Mouse (Mus musculus) ES-Bruce4 (cell line): ENCODE data around the gene Sdc3. TPM values are rescaled to one million over a fixed set of nuclear protein-coding genes. Genes with fewer than 3 reads are reported as not detected.

Experiments
- H3K27ac ChIP-seq: 2 replicates; pipeline ENCODE4 v1.5.1; 2012; ENCODE audit warnings: low read length, inconsistent platforms; ENCODE audit not compliant: insufficient read depth
- H3K27me3 ChIP-seq: 2 replicates; pipeline ENCODE4 v1.6.1; 2012; ENCODE audit warnings: mild to moderate bottlenecking, low read length, inconsistent platforms; ENCODE audit not compliant: control insufficient read depth, poor library complexity, insufficient read depth, severe bottlenecking
- H3K36me3 ChIP-seq: 2 replicates; pipeline ENCODE4 v1.6.1; 2012; ENCODE audit warnings: inconsistent platforms, mild to moderate bottlenecking, low read length, moderate library complexity; ENCODE audit not compliant: control insufficient read depth, poor library complexity, insufficient read depth, severe bottlenecking
- H3K4me1 ChIP-seq: one replicate; pipeline ENCODE4 v1.8.1; 2011; ENCODE audit warnings: low read length; ENCODE audit not compliant: control insufficient read depth, insufficient read depth
- H3K4me3 ChIP-seq: 2 replicates; pipeline ENCODE4 v1.5.1; 2011; ENCODE audit warnings: low read depth, mild to moderate bottlenecking, low read length
- H3K9ac ChIP-seq: 2 replicates; pipeline ENCODE4 v1.6.1; 2012; ENCODE audit warnings: low read depth, mild to moderate bottlenecking, inconsistent platforms; ENCODE audit not compliant: poor library complexity, severe bottlenecking
- H3K9me3 ChIP-seq: replicated peaks from 2 replicates; pipeline ENCODE4 v1.6.1; 2012; ENCODE audit warnings: mild to moderate bottlenecking, low read length, inconsistent platforms; ENCODE audit not compliant: control insufficient read depth, poor library complexity, insufficient read depth, severe bottlenecking
- CTCF ChIP-seq: IDR thresholded peaks from one replicate; pipeline ENCODE4 v1.8.1; 2011; ENCODE audit warnings: low read depth, low read length
- EP300 ChIP-seq: IDR thresholded peaks from 2 replicates; pipeline ENCODE4 v1.6.1; 2011; ENCODE audit warnings: low read depth, low read length; ENCODE audit not compliant: insufficient read depth
- POLR2A ChIP-seq: IDR thresholded peaks from one replicate; pipeline ENCODE4 v1.8.1; 2011; ENCODE audit warnings: low read length; ENCODE audit not compliant: insufficient read depth
- polyA plus RNA-seq: library from polyadenylated mRNA; stranded (reverse); fragments of >200 nt; gene quantifications from 2 replicates; pipeline ENCODE4 v1.2.4, GENCODE M21; 2011; ENCODE audit warnings: low read depth; ENCODE audit not compliant: missing spikeins, insufficient read depth, insufficient read length

Gene Sdc3
- polyA plus RNA-seq, 1 experiment: 8.6 TPM

- H3K36me3 ChIP-seq: no peaks in the 10 kb centered on the region
- H3K4me1 ChIP-seq: no peaks in the 10 kb centered on the region
- TF ChIP-seq POLR2A: no peak
- TF ChIP-seq EP300: no peak
- TF ChIP-seq CTCF: no peak
- H3K9ac ChIP-seq: no peak overlapping the region
- no peak overlapping the region for H3K4me3 ChIP-seq
- H3K27ac ChIP-seq: no peak overlapping the region
- no peaks in the 10 kb centered on the region for H3K27me3 ChIP-seq
- no peaks in the 10 kb centered on the region for H3K9me3 ChIP-seq
Measured at GRCm38 (mm10) chr4:130809784-130810183, 17.4 kb downstream of the Sdc3 start.

GRCm38 (mm10) chr4:130810845-130811244 is 18.5 kb downstream of the Sdc3 start:
- H3K4me3 ChIP-seq: no peak overlapping the region
- no peak overlapping the region for H3K9ac ChIP-seq
- no peaks in the 10 kb centered on the region for H3K9me3 ChIP-seq
- no peak overlapping the region for H3K27ac ChIP-seq
- H3K36me3 ChIP-seq: no peaks in the 10 kb centered on the region
- H3K4me1 ChIP-seq: no peaks in the 10 kb centered on the region
- H3K27me3 ChIP-seq: no peaks in the 10 kb centered on the region
- TF ChIP-seq POLR2A (no peak), CTCF (no peak), EP300 (no peak)

GRCm38 (mm10) chr4:130811385-130811784 is 19.0 kb downstream of the Sdc3 start:
- no peaks in the 10 kb centered on the region for H3K27me3 ChIP-seq
- TF ChIP-seq POLR2A: no peak
- TF ChIP-seq CTCF: no peak
- no peak for TF ChIP-seq EP300
- H3K4me1 ChIP-seq: no peaks in the 10 kb centered on the region
- no peaks in the 10 kb centered on the region for H3K9me3 ChIP-seq
- H3K36me3 ChIP-seq: no peaks in the 10 kb centered on the region
- H3K27ac ChIP-seq: no peak overlapping the region
- no peak overlapping the region for H3K4me3 ChIP-seq
- H3K9ac ChIP-seq: no peak overlapping the region

DNA sequence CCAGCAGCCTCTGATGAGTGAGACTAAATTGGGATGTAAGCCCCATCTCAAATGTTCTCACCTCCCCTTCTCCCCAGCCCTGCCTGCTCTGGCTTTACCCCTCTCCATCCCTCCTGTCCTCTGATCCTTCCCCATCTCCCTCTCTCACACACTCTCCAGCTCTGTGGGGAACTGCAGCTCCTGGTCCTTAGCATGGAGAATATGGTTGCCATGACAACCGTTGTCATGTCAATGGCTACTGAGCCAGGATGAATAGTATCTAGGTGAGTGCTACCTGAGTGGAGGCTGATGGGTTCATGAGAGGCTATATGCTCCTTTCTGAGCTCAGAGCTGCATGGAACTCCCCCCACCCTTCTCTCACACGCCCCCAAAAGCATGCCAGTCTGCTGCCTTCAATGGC is 21.6 kb downstream of the Sdc3 start:
- Histone ChIP-seq H3K4me3 (no peak overlapping the region), H3K27ac (no peak overlapping the region), H3K27me3 (no peaks in the 10 kb centered on the region), H3K4me1 (no peaks in the 10 kb centered on the region), H3K9ac (no peak overlapping the region), H3K9me3 (no peaks in the 10 kb centered on the region), H3K36me3 (no peaks in the 10 kb centered on the region)
- TF ChIP-seq EP300 (no peak), CTCF (no peak), POLR2A (no peak)

DNA sequence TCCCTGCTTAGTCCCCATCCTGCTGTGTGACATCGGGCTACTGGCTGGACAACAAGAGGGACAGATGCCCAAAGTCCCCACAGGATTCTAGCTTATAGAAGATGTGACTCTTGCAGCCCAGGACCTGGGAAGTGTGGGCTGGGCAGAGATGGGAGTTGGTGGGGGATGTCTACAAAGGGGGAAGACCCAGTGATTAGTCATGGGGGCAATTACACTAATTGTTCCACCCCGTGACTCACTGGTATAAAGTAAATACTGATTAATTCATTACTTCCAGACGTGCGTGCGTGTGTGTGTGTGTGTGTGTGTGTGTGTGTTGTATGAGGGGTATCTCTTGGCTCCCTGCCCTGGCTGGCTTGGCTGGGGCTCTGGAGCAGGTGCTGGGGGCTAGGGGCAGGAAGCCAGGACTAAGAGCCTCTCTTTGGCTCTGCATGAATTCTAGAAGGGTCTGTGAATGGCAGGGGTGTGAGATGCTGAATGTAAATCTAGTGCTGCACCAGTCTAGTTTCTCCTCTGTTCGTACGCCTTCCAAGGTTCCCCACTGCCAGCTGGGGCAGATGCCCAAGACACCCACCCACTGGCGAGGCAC is 22.5 kb downstream of the Sdc3 start:
- Histone ChIP-seq H3K27ac (no peak overlapping the region), H3K4me1 (no peaks in the 10 kb centered on the region)
- TF ChIP-seq CTCF: no peak
- TF ChIP-seq POLR2A: no peak
- TF ChIP-seq EP300: no peak

DNA sequence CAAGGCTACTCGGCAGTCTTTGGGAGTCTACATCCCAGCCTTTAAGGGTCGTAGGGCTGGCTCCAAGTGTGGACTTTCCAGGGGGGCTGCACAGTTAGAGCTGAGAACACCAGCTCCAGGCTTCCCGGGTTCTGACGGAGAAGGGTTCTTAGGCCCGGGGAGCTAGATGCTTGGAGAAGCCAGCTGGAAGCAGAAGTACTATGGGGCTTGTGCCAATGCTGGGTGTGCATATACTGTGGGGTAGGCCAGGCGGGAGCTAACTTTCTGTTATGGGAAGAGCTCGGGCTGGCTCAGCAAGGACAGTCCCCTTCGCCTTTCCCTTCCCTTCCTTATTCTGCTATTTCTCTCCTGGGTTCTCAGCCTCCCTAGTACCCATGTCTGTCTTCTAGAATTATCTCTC is 23.5 kb downstream of the Sdc3 start:
- H3K9ac ChIP-seq: no peak overlapping the region
- TF ChIP-seq CTCF (no peak), EP300 (no peak), POLR2A (no peak)
- H3K27ac ChIP-seq: no peak overlapping the region
- no peak overlapping the region for H3K4me3 ChIP-seq
- H3K27me3 ChIP-seq: no peaks in the 10 kb centered on the region
- H3K36me3 ChIP-seq: no peaks in the 10 kb centered on the region
- no peaks in the 10 kb centered on the region for H3K4me1 ChIP-seq
- H3K9me3 ChIP-seq: no peaks in the 10 kb centered on the region

More for the DNA sequence above, 22.5 kb downstream of the Sdc3 start:
- H3K36me3 ChIP-seq: no peaks in the 10 kb centered on the region
- no peaks in the 10 kb centered on the region for H3K9me3 ChIP-seq
- no peak overlapping the region for H3K9ac ChIP-seq
- H3K4me3 ChIP-seq: no peak overlapping the region
- no peaks in the 10 kb centered on the region for H3K27me3 ChIP-seq
